Mouse (Mus musculus) hindbrain, embryonic 15.5 days (tissue): ENCODE measurements around the gene Mfng. TPM values are rescaled to one million over a fixed set of nuclear protein-coding genes. Genes with fewer than 3 reads are reported as not detected.
A peak's percentile ranks its signal among the peaks of the same experiment; 100 is the strongest.

Source experiments
- ATAC-seq: fragments of 200-750 bp; cut with Nextera tagmentation; 2 replicates; pipeline ENCODE4 v1.8.0; 2017; ENCODE audit warnings: low read depth, moderate number of reproducible peaks, moderate TSS enrichment; ENCODE audit not compliant: low FRiP score
- H3K27ac ChIP-seq: fragments of 300-500 bp; sonication (generic); replicated peaks from 2 replicates; pipeline ENCODE4 v1.5.1; 2015; ENCODE audit warnings: mild to moderate bottlenecking, inconsistent platforms
- H3K27me3 ChIP-seq: fragments of 300-500 bp; sonication (generic); 2 replicates; pipeline ENCODE4 v1.6.1; 2015; ENCODE audit warnings: control low read depth, inconsistent platforms
- H3K36me3 ChIP-seq: fragments of 300-500 bp; sonication (generic); 2 replicates; pipeline ENCODE4 v1.6.1; 2015; ENCODE audit warnings: control low read depth, inconsistent platforms
- H3K4me1 ChIP-seq: fragments of 300-500 bp; sonication (generic); replicated peaks from 2 replicates; pipeline ENCODE4 v1.6.1; 2015; ENCODE audit warnings: control low read depth, inconsistent platforms
- H3K4me2 ChIP-seq: fragments of 300-500 bp; sonication (generic); 2 replicates; pipeline ENCODE4 v1.6.1; 2015; ENCODE audit warnings: moderate library complexity, mild to moderate bottlenecking, inconsistent platforms
- H3K4me3 ChIP-seq: fragments of 300-500 bp; sonication (generic); 2 replicates; pipeline ENCODE4 v1.5.1; 2015; ENCODE audit warnings: mild to moderate bottlenecking, inconsistent platforms
- H3K9ac ChIP-seq: fragments of 300-500 bp; sonication (generic); 2 replicates; pipeline ENCODE4 v1.6.1; 2015; ENCODE audit warnings: inconsistent platforms
- H3K9me3 ChIP-seq: fragments of 300-500 bp; sonication (generic); 2 replicates; pipeline ENCODE4 v1.6.1; 2016; ENCODE audit warnings: control low read depth, inconsistent platforms
- WGBS: fragments of 180-500 bp; shearing (Covaris S2); methylation state at CpG from one replicate; pipeline ENCODE4 v1.1.7; 2015; 5-methylcytosine and 5-hydroxymethylcytosine counted together
- polyA plus RNA-seq: library from polyadenylated mRNA; unstranded; fragments of >200 nt; fragmentation: Nextera tagmentation; extraction: Ambion mirVana; gene quantifications from 2 replicates; pipeline ENCODE4 v1.2.1, GENCODE M21; 2015

Gene Mfng
- polyA plus RNA-seq, 1 experiment from 2014 or later: 21.5 TPM

DNA sequence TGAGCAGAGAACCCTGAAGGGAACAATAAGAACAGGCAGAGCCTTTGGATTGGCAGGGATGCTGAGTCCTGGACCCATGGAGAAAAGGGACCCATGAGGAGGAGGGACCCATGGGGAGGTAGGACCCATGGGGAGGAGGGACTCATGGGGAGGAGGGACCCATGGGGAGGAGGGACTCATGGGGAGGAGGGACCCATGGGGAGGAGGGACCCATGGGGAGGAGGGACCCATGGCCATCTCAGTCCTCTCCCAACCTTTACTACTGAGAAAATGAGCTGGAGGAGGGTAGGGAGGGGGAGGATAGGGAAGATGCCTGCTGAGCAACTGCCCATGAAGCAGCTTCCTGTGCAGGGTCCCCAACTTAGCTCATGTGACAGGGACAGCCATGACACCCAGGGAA lies 20.3 kb downstream of the Mfng start:
- H3K27ac ChIP-seq: no peak overlapping the region
- H3K4me2 ChIP-seq: no peak overlapping the region
- H3K9ac ChIP-seq: no peak overlapping the region
- no peaks in the 10 kb centered on the region for H3K9me3 ChIP-seq
- no peaks in the 10 kb centered on the region for H3K36me3 ChIP-seq
- no peak for ATAC-seq
- H3K27me3 ChIP-seq: no peaks in the 10 kb centered on the region
- peaks cover 18% of the 10 kb centered on the region for H3K4me1 ChIP-seq
- H3K4me3 ChIP-seq: no peak overlapping the region

DNA sequence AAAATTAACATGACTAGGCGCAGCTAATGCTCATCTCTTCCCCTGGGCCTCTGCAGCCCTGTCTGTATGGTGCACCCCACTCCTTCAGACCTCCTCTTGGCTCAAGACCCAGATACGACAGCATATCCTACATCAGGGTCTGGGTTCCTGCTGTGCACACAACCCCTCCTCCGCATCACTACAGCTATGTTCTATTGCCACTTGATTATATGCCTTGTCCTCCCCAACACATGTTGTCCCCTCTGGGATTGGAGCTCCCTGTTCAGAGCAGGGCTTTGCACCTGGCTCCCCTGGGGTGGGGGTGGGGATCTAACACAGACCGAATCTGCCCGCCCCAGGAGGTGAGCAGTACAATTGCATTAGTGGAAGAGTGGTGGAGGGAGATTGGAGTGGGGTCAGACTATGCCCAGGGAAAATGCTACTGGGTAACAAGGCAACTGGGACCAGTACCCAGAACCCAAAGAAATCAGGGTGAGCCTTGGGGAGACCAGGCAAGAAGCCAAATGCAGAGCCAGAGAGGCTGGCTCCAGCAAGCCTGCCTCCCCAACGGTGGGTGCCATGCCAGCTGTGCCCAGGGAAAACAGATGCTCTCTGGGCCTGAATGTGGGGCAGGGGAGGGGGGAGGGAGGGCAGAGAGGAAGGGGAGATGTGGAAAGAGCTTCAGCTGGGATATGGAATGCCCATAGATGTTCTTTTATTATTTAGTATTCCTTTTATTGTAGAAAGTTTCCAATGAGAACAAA lies 22.5 kb downstream of the Mfng start:
- Histone ChIP-seq H3K36me3 (no peaks in the 10 kb centered on the region), H3K4me2 (no peak overlapping the region), H3K9ac (no peak overlapping the region), H3K4me1 (peaks cover 18% of the 10 kb centered on the region), H3K4me3 (no peak overlapping the region), H3K27me3 (no peaks in the 10 kb centered on the region), H3K9me3 (no peaks in the 10 kb centered on the region), H3K27ac (peak overlapping the region; percentile 43)
- 32% methylated on average over 6 of the region's 6 CpGs for WGBS
- ATAC-seq: no peak

DNA sequence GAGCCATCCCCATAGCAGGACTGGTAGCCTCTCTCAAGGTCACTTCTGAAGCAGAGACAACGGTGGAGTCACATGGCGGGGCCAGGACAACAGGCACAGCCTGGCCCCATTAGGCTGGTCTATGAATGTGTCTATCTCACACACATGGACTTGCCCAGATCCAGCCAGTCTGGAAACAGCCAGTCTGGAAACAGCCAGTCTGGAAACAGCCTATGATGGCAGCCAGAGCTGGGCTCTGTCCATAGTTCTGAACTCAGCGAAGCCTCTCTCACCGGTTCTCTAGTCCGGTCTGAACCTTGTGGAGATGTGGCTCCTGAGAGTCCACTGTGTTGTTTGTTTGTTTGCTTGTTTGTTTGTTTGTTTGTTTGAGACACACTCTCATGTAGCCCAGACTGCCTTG lies 23.4 kb downstream of the Mfng start:
- Histone ChIP-seq H3K9ac (no peak overlapping the region), H3K27me3 (no peaks in the 10 kb centered on the region), H3K9me3 (no peaks in the 10 kb centered on the region), H3K4me3 (no peak overlapping the region), H3K4me2 (no peak overlapping the region), H3K36me3 (no peaks in the 10 kb centered on the region), H3K4me1 (peaks cover 17% of the 10 kb centered on the region), H3K27ac (no peak overlapping the region)
- ATAC-seq: no peak
- WGBS: 60% methylated on average over 5 of the region's 5 CpGs

DNA sequence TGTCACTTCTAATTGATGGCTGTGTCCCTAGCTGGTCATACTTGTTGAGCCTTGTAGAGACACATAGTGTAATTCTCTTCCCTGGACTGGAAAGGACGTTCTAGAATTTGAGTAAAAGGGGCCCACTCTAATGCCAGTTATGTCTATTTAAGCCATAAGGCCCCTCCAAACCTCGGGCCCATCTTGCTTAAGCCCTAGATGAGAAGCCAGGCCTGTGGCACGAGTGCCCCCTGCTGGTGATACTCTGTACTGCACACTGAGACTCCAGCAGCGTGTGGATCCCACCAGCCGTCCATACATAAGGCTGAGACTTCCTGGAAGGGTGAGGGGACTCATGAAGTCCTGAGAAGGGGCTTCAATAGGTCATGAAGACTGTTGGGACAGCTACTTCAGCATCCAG lies 29.1 kb downstream of the Mfng start:
- WGBS: 3% methylated on average over 5 of the region's 5 CpGs
- Histone ChIP-seq H3K27ac (no peak overlapping the region), H3K27me3 (no peaks in the 10 kb centered on the region), H3K4me2 (no peak overlapping the region), H3K9ac (no peak overlapping the region), H3K4me1 (peaks cover 10% of the 10 kb centered on the region; the same call in 1 of the 2 replicates), H3K9me3 (no peaks in the 10 kb centered on the region), H3K36me3 (no peaks in the 10 kb centered on the region), H3K4me3 (no peak overlapping the region)
- peak; percentile 79 for ATAC-seq

DNA sequence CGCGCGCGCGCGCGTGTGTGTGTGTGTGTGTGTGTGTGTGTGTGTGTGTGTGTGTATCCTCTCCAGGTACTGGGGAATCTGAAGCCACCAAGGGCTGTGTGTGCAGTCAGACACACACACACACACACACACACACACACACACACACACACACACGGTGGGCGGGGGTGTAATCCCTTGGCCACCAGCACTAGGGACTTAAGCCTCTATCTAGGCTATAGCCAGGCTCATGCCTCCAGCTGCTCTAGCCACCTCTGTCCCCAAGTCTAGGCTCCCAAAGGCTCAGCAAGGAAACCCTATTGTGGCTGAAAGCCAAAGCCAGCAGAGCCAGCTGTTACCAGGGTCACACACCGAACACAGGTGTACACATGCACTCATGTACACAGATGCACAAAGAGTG lies 30.4 kb downstream of the Mfng start:
- WGBS: 87% methylated on average over 10 of the region's 10 CpGs
- Histone ChIP-seq H3K4me3 (no peak overlapping the region), H3K9me3 (no peaks in the 10 kb centered on the region), H3K36me3 (no peaks in the 10 kb centered on the region), H3K9ac (no peak overlapping the region), H3K27ac (no peak overlapping the region), H3K4me2 (no peak overlapping the region), H3K4me1 (peaks cover 11% of the 10 kb centered on the region), H3K27me3 (no peaks in the 10 kb centered on the region)
- no peak for ATAC-seq

DNA sequence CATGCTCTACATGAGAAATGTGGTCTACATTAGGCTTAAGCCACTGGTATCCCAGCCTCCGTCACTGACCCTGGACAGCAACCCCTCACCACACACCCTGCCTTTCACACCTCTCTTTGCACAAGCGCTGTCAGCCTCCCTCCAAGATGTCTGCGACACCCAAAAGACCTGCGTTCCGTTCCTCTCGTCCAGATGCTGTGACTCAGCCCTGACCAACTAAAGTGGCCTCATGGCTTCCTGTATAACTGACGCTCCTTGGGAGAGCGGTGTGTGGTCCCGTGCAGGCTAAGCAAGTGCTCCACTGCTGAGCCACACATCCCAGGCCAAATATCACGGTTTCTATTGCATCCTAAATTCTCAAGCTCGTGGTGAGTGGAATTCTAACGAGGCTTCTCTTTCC lies 32.6 kb downstream of the Mfng start:
- no peaks in the 10 kb centered on the region for H3K36me3 ChIP-seq
- H3K9me3 ChIP-seq: no peaks in the 10 kb centered on the region
- no peak for ATAC-seq
- WGBS: 75% methylated on average over 12 of the region's 12 CpGs
- H3K4me1 ChIP-seq: peaks cover 33% of the 10 kb centered on the region
- no peak overlapping the region for H3K4me3 ChIP-seq
- H3K4me2 ChIP-seq: no peak overlapping the region
- no peaks in the 10 kb centered on the region for H3K27me3 ChIP-seq
- H3K27ac ChIP-seq: no peak overlapping the region
- H3K9ac ChIP-seq: no peak overlapping the region

DNA sequence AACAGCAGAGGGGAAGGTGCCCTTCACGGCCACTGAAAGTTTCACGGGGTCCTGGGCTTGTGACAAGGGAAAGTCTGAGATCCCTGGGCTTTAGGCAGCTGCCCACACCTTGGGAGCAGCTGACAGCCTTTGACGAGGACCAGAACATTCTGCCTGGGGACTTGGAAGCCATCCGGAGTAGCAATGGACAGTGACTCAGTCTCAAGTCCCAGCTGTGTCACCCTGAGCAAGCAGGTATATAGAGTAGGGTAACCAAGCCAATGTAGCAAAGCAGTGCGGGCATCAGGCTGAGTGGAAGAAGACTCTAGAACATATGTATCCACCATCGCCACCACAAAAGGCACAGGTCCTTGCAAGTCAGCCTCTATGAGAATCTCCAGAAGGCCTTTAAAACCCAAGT lies 36.1 kb downstream of the Mfng start:
- Histone ChIP-seq H3K4me1 (peaks cover 33% of the 10 kb centered on the region), H3K4me3 (no peak overlapping the region), H3K9ac (no peak overlapping the region), H3K36me3 (no peaks in the 10 kb centered on the region), H3K27me3 (no peaks in the 10 kb centered on the region), H3K4me2 (no peak overlapping the region), H3K9me3 (no peaks in the 10 kb centered on the region), H3K27ac (peak overlapping the region; percentile 90)
- ATAC-seq: no peak
- 48% methylated on average over 6 of the region's 6 CpGs for WGBS

DNA sequence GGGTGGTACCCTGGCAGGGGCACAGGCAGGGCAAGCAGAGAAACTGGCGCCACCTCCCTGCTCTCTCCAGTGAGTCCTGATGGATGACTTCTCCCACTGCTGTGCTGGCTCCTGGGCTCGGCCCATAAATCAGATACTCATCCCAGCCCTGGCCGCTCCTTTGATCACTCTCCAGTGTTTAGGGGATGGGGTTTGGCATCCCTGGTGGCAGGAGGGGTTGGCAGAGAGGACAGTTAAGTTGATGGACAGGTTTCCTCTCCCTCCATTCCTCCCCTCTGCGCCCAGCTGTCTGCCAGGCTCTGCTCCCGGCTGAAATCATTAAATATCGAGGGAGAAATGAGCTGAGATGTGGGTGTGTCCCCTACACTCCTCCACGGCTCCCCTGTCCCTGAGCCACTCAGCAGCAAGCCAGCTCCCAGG lies 36.6 kb downstream of the Mfng start:
- WGBS: 5% methylated on average over 7 of the region's 7 CpGs
- Histone ChIP-seq H3K9ac (no peak overlapping the region), H3K36me3 (no peaks in the 10 kb centered on the region), H3K4me1 (peaks cover 33% of the 10 kb centered on the region), H3K27ac (peak overlapping the region; percentile 90), H3K9me3 (no peaks in the 10 kb centered on the region), H3K27me3 (no peaks in the 10 kb centered on the region), H3K4me2 (no peak overlapping the region), H3K4me3 (no peak overlapping the region)
- peak; percentile 76 for ATAC-seq

DNA sequence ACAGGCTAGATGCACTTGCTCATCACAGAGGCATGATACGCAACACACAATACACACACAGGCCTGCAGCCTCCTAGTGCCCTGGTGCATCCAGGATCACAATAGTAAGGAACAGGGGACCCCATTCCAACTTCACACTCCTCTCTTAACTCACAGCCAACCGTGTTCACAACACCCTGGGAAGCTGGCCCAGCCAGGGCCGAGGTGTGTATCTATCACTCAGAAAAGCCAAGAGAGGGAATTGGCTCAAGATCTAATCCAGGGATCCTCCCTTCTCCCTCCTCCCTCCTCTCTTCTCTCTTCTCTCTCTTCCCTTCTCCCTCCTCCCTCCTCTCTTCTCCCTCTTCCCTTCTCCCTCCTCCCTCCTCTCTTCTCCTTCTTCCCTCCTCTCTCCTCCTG lies 37.1 kb downstream of the Mfng start:
- H3K36me3 ChIP-seq: no peaks in the 10 kb centered on the region
- H3K27ac ChIP-seq: peak overlapping the region; percentile 90
- no peak overlapping the region for H3K9ac ChIP-seq
- no peaks in the 10 kb centered on the region for H3K27me3 ChIP-seq
- H3K4me1 ChIP-seq: peaks cover 33% of the 10 kb centered on the region
- H3K9me3 ChIP-seq: no peaks in the 10 kb centered on the region
- WGBS: 40% methylated on average over 3 of the region's 3 CpGs
- peak; percentile 12; the same call in 1 of the 2 replicates for ATAC-seq
- 0 out of 2 replicates have a peak overlapping the region, but pooled peaks have one; percentile 33 for H3K4me2 ChIP-seq
- no peak overlapping the region for H3K4me3 ChIP-seq

DNA sequence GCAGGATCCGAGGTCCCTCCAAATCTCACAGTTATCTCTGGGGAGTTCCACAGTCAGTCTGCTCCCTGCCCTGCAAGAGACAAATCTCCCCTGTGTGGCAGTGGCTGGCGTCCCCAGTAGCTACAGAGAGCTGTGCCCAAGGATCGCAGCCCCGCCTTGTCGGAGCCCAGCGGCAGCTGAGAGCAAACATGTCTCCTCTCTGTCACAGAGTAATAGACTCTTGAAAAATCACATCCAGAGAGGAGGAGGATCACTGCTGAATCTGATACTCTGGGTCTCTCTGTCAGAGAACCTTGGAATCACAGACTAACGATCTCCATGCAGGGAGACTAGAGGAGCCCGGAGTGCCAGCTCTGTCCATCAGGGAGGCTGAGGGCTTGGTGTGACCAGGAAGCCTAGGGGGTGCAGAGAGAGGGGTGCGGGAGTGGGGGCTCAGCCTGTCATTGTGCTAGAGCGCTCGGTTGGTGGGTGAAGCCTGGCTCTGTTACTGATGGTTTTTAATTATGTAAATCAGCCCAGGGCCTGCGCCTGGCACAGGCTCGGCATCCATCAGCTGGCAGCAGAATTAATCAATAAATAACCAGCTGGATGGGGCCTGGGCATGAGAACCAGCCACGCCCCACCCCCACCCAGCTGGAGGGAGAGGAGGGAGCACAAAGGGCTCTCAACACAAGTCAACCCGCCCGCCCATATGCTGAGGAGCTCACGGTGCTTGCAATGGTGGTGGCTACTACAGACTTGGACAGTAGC lies 37.7 kb downstream of the Mfng start:
- H3K27ac ChIP-seq: peak overlapping the region; percentile 90
- H3K9ac ChIP-seq: peak overlapping the region; percentile 26; the same call in 1 of the 2 replicates
- H3K36me3 ChIP-seq: no peaks in the 10 kb centered on the region
- H3K27me3 ChIP-seq: no peaks in the 10 kb centered on the region
- no peaks in the 10 kb centered on the region for H3K9me3 ChIP-seq
- ATAC-seq: peak; percentile 82
- peaks cover 33% of the 10 kb centered on the region for H3K4me1 ChIP-seq
- WGBS: 11% methylated on average over 17 of the region's 17 CpGs
- no peak overlapping the region for H3K4me3 ChIP-seq
- H3K4me2 ChIP-seq: peak overlapping the region; percentile 33

DNA sequence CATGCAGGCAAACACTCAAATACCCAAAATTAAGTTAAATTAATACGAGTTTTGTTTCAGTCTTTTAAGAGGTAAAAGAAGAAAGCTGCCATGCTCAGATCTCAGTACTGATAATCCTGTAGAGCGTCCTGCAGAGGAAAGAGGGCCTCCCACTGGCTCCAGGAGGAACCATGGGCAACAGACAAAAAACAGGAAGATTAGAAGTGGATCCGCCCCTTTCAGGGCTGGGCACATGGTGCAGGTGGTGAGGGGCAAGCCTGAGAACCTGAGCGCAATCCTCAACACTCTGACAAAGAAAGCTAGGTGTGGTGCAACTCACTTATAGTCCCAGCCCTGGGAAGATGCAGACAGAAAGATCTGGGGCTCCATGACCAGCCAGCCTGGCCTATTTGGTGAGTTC lies 41.4 kb downstream of the Mfng start:
- Histone ChIP-seq H3K9me3 (no peaks in the 10 kb centered on the region), H3K4me1 (peaks cover 22% of the 10 kb centered on the region), H3K4me3 (no peak overlapping the region), H3K27me3 (no peaks in the 10 kb centered on the region), H3K36me3 (no peaks in the 10 kb centered on the region), H3K27ac (no peak overlapping the region), H3K4me2 (no peak overlapping the region), H3K9ac (no peak overlapping the region)
- no peak for ATAC-seq
- WGBS: 67% methylated on average over 4 of the region's 4 CpGs

DNA sequence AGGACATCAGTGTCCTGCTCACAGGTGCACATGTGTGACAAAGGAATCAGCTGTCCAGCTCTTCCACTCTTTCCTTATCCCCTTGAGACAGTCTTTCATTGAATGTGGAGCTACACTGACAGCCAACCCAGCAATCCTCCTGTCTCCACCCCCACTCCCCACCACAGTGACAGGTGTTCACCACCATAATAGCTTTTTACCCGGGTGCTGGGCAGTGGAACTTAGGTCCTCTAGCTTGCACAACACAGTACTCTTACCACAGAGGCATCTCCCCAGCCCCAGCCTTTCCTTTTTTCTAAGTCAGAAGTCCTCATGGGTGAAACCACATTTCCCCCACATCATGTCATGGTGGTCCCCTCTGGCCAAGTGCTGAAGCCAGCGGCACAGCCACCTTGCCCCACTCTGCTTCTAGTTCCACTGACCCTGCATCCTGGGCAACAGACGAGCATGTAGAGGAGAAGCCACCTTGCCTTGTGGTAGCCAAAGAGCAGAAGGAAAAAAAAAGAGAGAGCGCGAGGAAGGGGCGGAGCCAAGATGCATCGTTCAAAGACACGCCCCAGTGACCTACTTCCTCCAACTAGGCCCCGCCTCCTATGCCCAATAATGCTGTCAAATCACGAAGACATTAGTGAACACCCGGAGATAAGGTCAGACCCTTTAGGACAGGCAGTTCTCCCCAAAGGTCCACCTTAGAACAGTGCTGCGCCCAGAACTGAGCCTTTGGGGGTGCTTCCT lies 42.8 kb downstream of the Mfng start:
- no peaks in the 10 kb centered on the region for H3K27me3 ChIP-seq
- no peak for ATAC-seq
- H3K9me3 ChIP-seq: no peaks in the 10 kb centered on the region
- WGBS: 83% methylated on average over 12 of the region's 12 CpGs
- peaks cover 9% of the 10 kb centered on the region for H3K4me1 ChIP-seq
- no peak overlapping the region for H3K4me3 ChIP-seq
- H3K27ac ChIP-seq: no peak overlapping the region
- H3K9ac ChIP-seq: no peak overlapping the region
- H3K4me2 ChIP-seq: no peak overlapping the region
- no peaks in the 10 kb centered on the region for H3K36me3 ChIP-seq
